Mouse (Mus musculus): ENCODE data around the gene Megf9. TPM values are rescaled to one million over a fixed set of nuclear protein-coding genes. Genes with fewer than 3 reads are reported as not detected.
A peak's percentile ranks its signal among the peaks of the same experiment; 100 is the strongest.

Gene Megf9
- polyA plus RNA-seq, 1 experiment from 2014 or later, result 12.9 TPM

GRCm38 (mm10) chr4:70402109-70402819 lies 132.5 kb downstream of the Megf9 start:
- H3K36me3 ChIP-seq, result peaks cover 28% of the 10 kb centered on the region
- no peaks in the 10 kb centered on the region for H3K27me3 ChIP-seq
- no peak overlapping the region for H3K27ac ChIP-seq
- no peak overlapping the region for H3K4me2 ChIP-seq
- no peaks in the 10 kb centered on the region for H3K9me3 ChIP-seq
- no peak for ATAC-seq (ENCODE audit: insufficient number of reproducible peaks, low FRiP score, low TSS enrichment, low read depth)
- whole genome bisulfite sequencing, result 70% methylated on average over 9 of the region's 9 CpGs
- H3K9ac ChIP-seq, result no peak overlapping the region
- no peak overlapping the region for H3K4me3 ChIP-seq
- H3K4me1 ChIP-seq, result peaks cover 12% of the 10 kb centered on the region

GRCm38 (mm10) chr4:70399476-70399875 lies 135.3 kb downstream of the Megf9 start:
- H3K27ac ChIP-seq, result no peak overlapping the region
- H3K36me3 ChIP-seq, result peaks cover 28% of the 10 kb centered on the region
- H3K4me2 ChIP-seq, result no peak overlapping the region
- peaks cover 14% of the 10 kb centered on the region for H3K4me1 ChIP-seq
- no peaks in the 10 kb centered on the region for H3K9me3 ChIP-seq
- no peak overlapping the region for H3K4me3 ChIP-seq
- ATAC-seq (ENCODE audit: insufficient number of reproducible peaks, low FRiP score, low TSS enrichment, low read depth), result no peak
- H3K27me3 ChIP-seq, result no peaks in the 10 kb centered on the region
- no peak overlapping the region for H3K9ac ChIP-seq
- WGBS, result 78% methylated on average over 5 of the region's 5 CpGs

- peaks cover 14% of the 10 kb centered on the region for H3K4me1 ChIP-seq
- no peak overlapping the region for H3K9ac ChIP-seq
- no peak overlapping the region for H3K27ac ChIP-seq
- ATAC-seq (ENCODE audit: insufficient number of reproducible peaks, low FRiP score, low TSS enrichment, low read depth), result no peak
- H3K9me3 ChIP-seq, result no peaks in the 10 kb centered on the region
- H3K4me3 ChIP-seq, result no peak overlapping the region
- 77% methylated on average over 2 of the region's 2 CpGs for WGBS
- no peaks in the 10 kb centered on the region for H3K27me3 ChIP-seq
- peaks cover 28% of the 10 kb centered on the region for H3K36me3 ChIP-seq
- H3K4me2 ChIP-seq, result no peak overlapping the region
Measured at GRCm38 (mm10) chr4:70399074-70399473, 135.7 kb downstream of the Megf9 start.

GRCm38 (mm10) chr4:70398088-70398487 lies 136.7 kb downstream of the Megf9 start:
- ATAC-seq (ENCODE audit: insufficient number of reproducible peaks, low FRiP score, low TSS enrichment, low read depth), result no peak
- WGBS, result 83% methylated on average over 4 of the region's 4 CpGs
- no peaks in the 10 kb centered on the region for H3K27me3 ChIP-seq

GRCm38 (mm10) chr4:70396701-70397100 lies 138.1 kb downstream of the Megf9 start:
- no peak overlapping the region for H3K27ac ChIP-seq
- H3K9ac ChIP-seq, result no peak overlapping the region
- H3K4me3 ChIP-seq, result no peak overlapping the region
- H3K9me3 ChIP-seq, result no peaks in the 10 kb centered on the region
- H3K4me1 ChIP-seq, result peaks cover 16% of the 10 kb centered on the region
- 62% methylated on average over 5 of the region's 5 CpGs for WGBS
- H3K4me2 ChIP-seq, result no peak overlapping the region
- no peaks in the 10 kb centered on the region for H3K27me3 ChIP-seq
- no peak for ATAC-seq (ENCODE audit: insufficient number of reproducible peaks, low FRiP score, low TSS enrichment, low read depth)
- H3K36me3 ChIP-seq, result peaks cover 12% of the 10 kb centered on the region; the same call in 1 of the 2 replicates

More at GRCm38 (mm10) chr4:70398088-70398487, 136.7 kb downstream of the Megf9 start:
- no peaks in the 10 kb centered on the region for H3K9me3 ChIP-seq
- peaks cover 14% of the 10 kb centered on the region for H3K4me1 ChIP-seq
- no peak overlapping the region for H3K4me3 ChIP-seq
- no peak overlapping the region for H3K4me2 ChIP-seq
- no peak overlapping the region for H3K27ac ChIP-seq
- H3K9ac ChIP-seq, result no peak overlapping the region
- peaks cover 25% of the 10 kb centered on the region for H3K36me3 ChIP-seq

- no peaks in the 10 kb centered on the region for H3K9me3 ChIP-seq
- H3K4me2 ChIP-seq, result no peak overlapping the region
- no peak overlapping the region for H3K27ac ChIP-seq
- H3K4me1 ChIP-seq, result peaks cover 23% of the 10 kb centered on the region
- no peaks in the 10 kb centered on the region for H3K36me3 ChIP-seq
- ATAC-seq (ENCODE audit: insufficient number of reproducible peaks, low FRiP score, low TSS enrichment, low read depth), result no peak
- H3K27me3 ChIP-seq, result no peaks in the 10 kb centered on the region
- no peak overlapping the region for H3K9ac ChIP-seq
- WGBS, result 86% methylated on average over 2 of the region's 2 CpGs
- H3K4me3 ChIP-seq, result no peak overlapping the region
Measured at GRCm38 (mm10) chr4:70394736-70395135, 140.1 kb downstream of the Megf9 start.

- Histone ChIP-seq H3K27me3 (no peaks in the 10 kb centered on the region), H3K9ac (no peak overlapping the region), H3K9me3 (no peaks in the 10 kb centered on the region), H3K36me3 (no peaks in the 10 kb centered on the region), H3K4me3 (no peak overlapping the region), H3K27ac (peak overlapping the region; percentile 34; the same call in 1 of the 2 replicates), H3K4me1 (peaks cover 14% of the 10 kb centered on the region), H3K4me2 (no peak overlapping the region)
- no peak for ATAC-seq (ENCODE audit: insufficient number of reproducible peaks, low FRiP score, low TSS enrichment, low read depth)
- 70% methylated on average over 11 of the region's 11 CpGs for WGBS
Measured at GRCm38 (mm10) chr4:70391760-70392372, 142.9 kb downstream of the Megf9 start.

GRCm38 (mm10) chr4:70391073-70391472 lies 143.7 kb downstream of the Megf9 start:
- Histone ChIP-seq H3K4me2 (no peak overlapping the region), H3K9me3 (no peaks in the 10 kb centered on the region), H3K27ac (peak overlapping the region; percentile 34; the same call in 1 of the 2 replicates), H3K4me3 (no peak overlapping the region), H3K9ac (no peak overlapping the region), H3K4me1 (peaks cover 9% of the 10 kb centered on the region; the same call in 1 of the 2 replicates), H3K36me3 (no peaks in the 10 kb centered on the region), H3K27me3 (no peaks in the 10 kb centered on the region)
- ATAC-seq (ENCODE audit: insufficient number of reproducible peaks, low FRiP score, low TSS enrichment, low read depth), result no peak
- 80% methylated on average over 9 of the region's 9 CpGs for WGBS

- H3K4me3 ChIP-seq, result no peak overlapping the region
- no peaks in the 10 kb centered on the region for H3K9me3 ChIP-seq
- H3K9ac ChIP-seq, result no peak overlapping the region
- no peak overlapping the region for H3K4me2 ChIP-seq
- ATAC-seq (ENCODE audit: insufficient number of reproducible peaks, low FRiP score, low TSS enrichment, low read depth), result no peak
- H3K36me3 ChIP-seq, result no peaks in the 10 kb centered on the region
- no peak overlapping the region for H3K27ac ChIP-seq
- H3K27me3 ChIP-seq, result no peaks in the 10 kb centered on the region
- 70% methylated on average over 5 of the region's 5 CpGs for WGBS
- H3K4me1 ChIP-seq, result peaks cover 2% of the 10 kb centered on the region; the same call in 1 of the 2 replicates
Measured at GRCm38 (mm10) chr4:70386206-70386605, 148.6 kb downstream of the Megf9 start.

GRCm38 (mm10) chr4:70377359-70377758 lies 157.4 kb downstream of the Megf9 start:
- WGBS, result 73% methylated on average over 4 of the region's 4 CpGs
- no peak for ATAC-seq (ENCODE audit: insufficient number of reproducible peaks, low FRiP score, low TSS enrichment, low read depth)
- Histone ChIP-seq H3K9me3 (no peaks in the 10 kb centered on the region), H3K4me3 (no peak overlapping the region), H3K4me1 (no peaks in the 10 kb centered on the region), H3K36me3 (peaks cover 17% of the 10 kb centered on the region), H3K9ac (no peak overlapping the region), H3K27ac (no peak overlapping the region), H3K4me2 (no peak overlapping the region), H3K27me3 (no peaks in the 10 kb centered on the region)
